Mouse (Mus musculus) natural killer cell, adult 2 months (primary cell): ENCODE data around the gene 4922502D21Rik.

Source experiments
- DNase-seq, 2 experiments: peaks; one replicate each; pipeline ENCODE4 v3.0.0; 2022; ENCODE audit warnings: low spot score in 2 of 2

Gene 4922502D21Rik

GRCm38 (mm10) chr6:129312499-129312898 lies 19.1 kb downstream of the 4922502D21Rik start:
- DNase-seq: no peak

- DNase-seq: no peak
These were observed 27.4 kb downstream of the 4922502D21Rik start for GRCm38 (mm10) chr6:129304180-129304579.

GRCm38 (mm10) chr6:129288708-129289107 lies 42.9 kb downstream of the 4922502D21Rik start:
- DNase-seq: no peak

GRCm38 (mm10) chr6:129284384-129285104 lies 47.1 kb downstream of the 4922502D21Rik start:
- DNase-seq: peak; percentile 87 to 88

GRCm38 (mm10) chr6:129283271-129283670 lies 48.3 kb downstream of the 4922502D21Rik start:
- DNase-seq: peak in 1 of 2 experiments; percentile 44

GRCm38 (mm10) chr6:129276483-129276882 lies 55.1 kb downstream of the 4922502D21Rik start:
- DNase-seq: no peak

- peak in 1 of 2 experiments; percentile 8 for DNase-seq
These were observed 55.9 kb downstream of the 4922502D21Rik start for GRCm38 (mm10) chr6:129275624-129276203.

GRCm38 (mm10) chr6:129275220-129275619 lies 56.4 kb downstream of the 4922502D21Rik start, which contains the start of gene Cd69:
Gene Cd69, minus strand, starts transcription at chr6:129275436.
- peak; percentile 85 to 88 for DNase-seq

- DNase-seq: no peak
These were observed 57.1 kb downstream of the 4922502D21Rik start for GRCm38 (mm10) chr6:129274476-129274875.

GRCm38 (mm10) chr6:129273662-129274061 lies 57.9 kb downstream of the 4922502D21Rik start:
- DNase-seq: peak; percentile 82 to 84
